Mouse (Mus musculus) thymus, postnatal 4 days (tissue): ENCODE data around the gene Dusp9.

ENCODE experiments used
- DNase-seq: peaks from one replicate; pipeline ENCODE4 v3.0.0; 2021

Gene Dusp9

DNA sequence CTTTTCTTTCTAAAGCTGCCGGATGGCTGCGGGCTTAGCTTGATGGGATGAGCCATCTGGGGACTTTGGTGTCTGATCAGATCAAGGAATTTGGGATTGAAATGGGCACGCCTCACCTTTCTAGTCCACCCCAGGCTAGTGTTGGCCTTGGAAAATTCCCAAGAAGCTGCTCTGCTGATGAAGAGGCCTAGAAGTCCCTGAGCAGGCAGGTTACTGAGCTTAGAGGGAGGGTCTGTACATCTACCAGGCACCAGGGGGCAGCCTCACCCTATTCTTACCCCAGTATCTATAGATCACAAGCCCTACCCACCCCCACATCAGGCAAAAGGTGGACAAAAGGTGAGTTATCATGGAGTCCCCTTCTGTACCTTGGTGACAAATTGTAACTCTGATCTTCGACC lies 32.8 kb downstream of the Dusp9 start:
- DNase-seq, result peak; percentile 80

DNA sequence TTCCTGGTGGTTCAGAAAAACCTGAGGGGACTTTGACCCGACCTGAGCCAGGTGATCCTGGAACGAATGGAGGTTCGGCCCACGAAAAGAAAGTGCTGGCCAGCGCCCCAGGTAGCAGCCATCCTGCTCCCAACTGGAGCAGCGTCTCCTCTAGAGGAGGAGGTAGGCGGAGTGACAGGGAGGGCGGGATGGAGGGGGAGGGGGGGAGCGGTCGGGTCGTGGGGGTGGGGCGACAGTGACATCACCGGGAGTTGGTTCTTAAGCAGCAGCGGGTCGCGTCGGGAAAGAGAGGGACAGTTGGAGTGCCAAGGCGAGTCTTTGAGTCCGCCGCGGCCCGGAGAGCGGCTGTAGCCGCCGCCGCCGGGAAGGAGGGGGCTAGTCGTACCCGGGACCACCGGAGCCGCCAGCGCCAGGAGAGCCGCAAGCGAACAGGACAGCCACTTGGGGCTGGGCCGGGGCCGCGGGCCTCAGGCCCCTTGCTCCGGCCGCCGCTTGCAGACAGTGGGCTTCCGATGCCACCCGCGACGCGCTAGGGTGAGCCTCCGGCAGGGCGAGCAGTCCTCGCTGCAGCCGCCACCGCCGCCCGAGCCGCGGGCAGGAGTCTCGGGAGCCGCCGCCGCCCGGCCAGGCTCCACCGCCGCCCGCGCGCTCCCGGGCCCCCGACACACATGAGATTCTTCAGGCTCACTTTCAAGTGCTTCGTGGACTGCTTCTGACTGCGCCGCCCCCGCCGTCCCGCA lies 33.8 kb downstream of the Dusp9 start, which contains the start of gene Slc6a8:
TSS of gene Slc6a8 (plus strand) at position 272 of the 740 bp plus-strand sequence.
- DNase-seq, result peak; percentile 62

DNA sequence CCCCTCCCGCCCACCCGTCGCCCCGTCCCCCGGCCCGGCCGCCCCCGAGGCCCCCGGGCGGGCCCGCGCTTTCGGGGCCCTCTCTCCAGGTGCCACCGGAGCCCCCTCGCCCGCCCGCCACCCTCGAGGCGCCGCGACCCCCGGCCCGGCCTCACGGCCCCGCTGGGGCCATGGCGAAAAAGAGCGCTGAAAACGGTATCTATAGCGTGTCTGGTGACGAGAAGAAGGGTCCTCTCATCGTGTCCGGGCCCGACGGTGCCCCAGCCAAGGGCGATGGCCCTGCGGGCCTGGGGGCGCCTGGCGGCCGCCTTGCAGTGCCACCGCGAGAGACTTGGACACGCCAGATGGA lies 34.4 kb downstream of the Dusp9 start:
- no peak for DNase-seq

DNA sequence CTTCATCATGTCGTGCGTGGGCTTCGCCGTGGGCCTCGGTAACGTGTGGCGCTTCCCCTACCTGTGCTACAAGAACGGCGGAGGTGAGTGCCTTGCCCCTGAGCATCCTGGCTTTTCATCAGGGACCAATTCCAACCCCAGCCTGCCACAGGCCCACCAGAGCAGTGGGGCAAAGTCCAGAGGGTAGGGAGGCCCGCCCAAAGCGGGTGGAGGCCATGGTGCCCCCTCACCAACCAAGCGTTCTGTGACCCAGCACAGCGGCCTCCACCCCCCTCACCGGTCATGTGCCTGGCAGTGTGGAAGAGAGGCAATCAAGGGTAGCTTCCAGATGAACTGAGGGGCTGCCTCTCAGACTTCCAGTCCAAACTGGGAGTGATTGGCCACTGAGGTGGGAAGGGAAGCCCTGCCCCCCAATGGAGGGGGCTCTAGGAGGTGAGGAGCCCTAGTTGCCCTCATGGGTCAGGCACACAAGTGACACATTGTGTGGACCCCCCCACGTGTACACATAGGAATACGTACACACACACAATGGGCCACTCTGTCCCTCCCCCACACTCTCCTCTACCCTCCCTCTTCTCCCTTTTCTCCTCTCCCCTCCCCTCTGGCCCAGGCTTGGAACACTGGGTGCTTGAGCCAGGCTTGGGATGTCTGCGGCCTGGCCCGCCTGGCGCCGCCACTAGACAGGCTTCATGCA lies 34.9 kb downstream of the Dusp9 start:
- DNase-seq, result no peak

DNA sequence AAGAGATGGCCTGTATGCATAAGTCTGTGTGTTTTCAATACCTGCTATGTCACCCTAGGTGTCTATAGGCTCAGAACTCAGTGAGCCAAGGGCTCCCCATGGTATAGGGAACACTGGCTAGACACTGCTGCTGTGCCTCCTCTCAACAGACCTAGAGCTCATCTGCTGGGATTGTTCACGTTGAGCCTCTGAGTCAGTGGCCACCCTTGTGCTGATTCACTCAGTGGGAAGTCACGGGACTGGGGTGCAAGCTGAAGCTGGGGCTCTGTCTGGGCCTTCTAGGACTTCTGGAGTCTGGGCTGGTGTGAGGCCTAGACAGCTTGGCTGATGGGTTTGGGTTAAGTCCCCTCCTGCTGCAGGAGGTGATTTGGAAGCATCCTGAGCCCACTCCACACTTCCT lies 36.0 kb downstream of the Dusp9 start:
- no peak for DNase-seq

DNA sequence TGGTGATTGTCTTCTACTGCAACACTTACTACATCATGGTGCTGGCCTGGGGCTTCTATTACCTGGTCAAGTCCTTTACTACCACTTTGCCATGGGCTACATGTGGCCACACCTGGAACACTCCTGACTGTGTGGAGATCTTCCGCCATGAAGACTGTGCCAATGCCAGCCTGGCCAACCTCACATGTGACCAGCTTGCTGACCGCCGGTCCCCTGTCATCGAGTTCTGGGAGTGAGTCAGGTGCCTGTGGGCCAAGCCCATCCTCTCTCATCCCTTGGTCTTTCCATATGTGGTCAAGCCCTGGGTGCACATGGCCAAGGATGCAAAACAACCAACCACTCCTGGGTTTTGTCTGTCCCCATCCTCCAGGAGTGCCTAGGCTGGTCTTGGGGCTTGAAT lies 37.4 kb downstream of the Dusp9 start:
- no peak for DNase-seq

DNA sequence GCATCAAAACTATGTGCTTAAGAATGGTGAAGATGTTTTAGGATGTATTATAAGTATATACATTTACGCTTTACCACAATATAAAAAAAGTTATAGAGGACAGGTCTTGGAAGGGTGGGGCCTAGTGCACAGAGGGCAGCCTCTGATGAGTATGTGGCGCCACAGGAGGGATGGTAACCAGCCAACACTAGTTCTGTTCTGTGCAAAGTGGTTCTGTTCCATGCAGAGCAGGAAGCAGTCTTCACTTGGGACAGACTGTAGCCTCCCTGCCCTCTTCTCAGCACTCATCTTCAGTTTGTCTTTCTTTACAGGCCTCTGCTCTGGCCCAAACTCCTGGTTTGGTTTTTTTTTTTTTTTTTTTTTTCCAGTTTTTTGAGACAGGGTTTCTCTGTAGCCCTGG lies 44.9 kb downstream of the Dusp9 start:
- no peak for DNase-seq

DNA sequence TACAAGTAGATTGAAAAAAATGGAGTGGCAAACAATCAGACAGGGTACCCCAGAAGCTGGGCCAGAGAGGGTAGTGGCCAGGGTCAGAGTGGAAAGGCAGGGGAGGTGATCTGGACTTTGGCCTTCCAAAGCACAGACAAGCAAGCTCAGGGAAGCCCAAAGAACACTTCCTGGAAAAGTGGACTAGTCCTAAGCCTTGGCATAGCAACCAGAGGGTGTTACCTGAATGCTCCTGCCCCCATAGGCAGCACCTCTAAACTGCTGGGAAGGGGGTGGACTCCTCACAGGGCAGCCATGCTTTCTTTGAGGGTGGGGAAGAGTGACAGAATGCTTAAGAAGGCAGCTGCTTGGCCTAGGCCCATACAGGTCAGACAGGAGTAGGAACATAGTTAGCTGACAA lies 45.8 kb downstream of the Dusp9 start:
- no peak for DNase-seq

DNA sequence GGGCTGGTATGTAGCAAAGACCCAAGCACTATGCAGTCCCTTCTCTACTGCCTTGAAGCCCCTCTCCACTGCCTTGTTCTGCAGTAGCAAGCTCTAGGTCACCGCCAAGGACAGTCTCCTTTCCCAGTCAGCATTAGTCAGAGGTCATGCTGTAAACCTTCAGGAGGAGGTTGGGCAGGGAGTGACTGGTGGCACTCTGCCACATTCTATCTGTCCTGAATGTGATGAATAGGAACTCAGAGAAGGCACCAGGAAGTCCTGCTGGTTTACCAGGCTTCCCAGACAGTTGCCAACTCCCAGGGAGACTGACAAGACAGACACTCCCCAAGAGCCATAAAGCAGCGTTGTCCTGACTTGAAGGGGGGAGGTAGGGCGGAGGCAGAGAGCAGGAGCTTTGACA lies 46.4 kb downstream of the Dusp9 start:
- no peak for DNase-seq

DNA sequence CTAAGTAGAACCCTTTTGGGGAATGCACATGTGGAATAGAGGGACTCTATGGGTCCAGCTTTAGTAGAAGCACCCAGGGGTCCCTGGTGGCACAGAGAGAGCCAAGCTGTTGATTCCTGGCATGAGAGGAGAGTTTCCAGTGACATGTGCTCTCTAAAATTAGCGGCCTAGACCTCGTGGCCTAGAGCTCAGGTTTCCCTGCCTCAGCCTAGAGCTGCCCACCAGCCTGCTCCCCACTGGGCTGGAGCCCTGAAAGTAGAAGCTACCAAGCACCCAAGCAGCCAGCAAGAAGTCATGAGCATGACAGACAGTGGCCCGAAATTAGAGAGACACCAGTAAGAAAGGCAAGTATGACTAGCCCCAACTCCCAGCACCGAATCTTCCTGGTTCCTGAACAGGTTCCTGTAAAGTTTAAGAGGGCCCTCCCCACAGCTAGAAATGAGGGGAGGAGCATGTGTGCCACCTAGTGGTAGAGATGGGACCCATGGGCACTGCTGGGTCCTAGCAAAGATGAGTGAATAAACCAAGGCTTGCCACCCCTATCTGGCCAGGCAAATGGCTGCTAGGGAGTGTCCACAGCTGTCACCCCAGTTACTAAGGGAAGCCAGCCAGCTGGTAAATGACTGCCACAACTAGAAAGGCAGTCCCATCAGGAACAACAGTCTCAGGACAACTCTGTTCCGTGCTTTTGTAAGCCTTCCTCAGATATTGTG lies 51.9 kb downstream of the Dusp9 start:
- peak; percentile 67 for DNase-seq
